Mouse (Mus musculus): ENCODE results near the gene Sort1. TPM values are rescaled to one million over a fixed set of nuclear protein-coding genes. Genes with fewer than 3 reads are reported as not detected.

Gene Sort1
- polyA plus RNA-seq, 1 experiment from 2014 or later = 20.2 TPM

DNA sequence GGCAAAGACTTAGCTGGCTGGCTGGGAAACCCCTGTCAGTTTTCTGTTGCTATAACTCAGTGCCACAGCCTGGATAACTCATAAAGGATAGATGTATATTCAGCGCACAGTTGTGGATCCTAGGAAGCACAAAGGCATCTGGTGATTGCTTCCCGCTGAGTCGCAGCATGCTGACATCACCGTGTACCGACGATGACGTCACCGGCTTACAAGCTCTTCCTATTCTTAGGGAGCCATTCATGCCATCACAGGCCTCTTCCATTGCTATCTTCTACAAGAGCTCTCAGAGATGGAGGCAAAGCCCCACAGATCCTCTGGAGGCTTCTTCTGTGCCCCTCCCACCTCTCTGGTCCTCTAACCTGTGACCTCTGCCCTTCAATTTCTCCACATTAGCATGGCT, 19.8 kb downstream of the Sort1 start:
- Histone ChIP-seq H3K4me2 (no peak overlapping the region), H3K9me3 (replicated peaks; ENCODE audit: control insufficient read depth, low read length) (no peaks in the 10 kb centered on the region), H3K9ac (ENCODE audit: low read depth, low read length) (no peak overlapping the region), H3K4me1 (ENCODE audit: control insufficient read depth, insufficient read depth, low read length) (peaks cover 22% of the 10 kb centered on the region), H3K36me3 (ENCODE audit: control insufficient read depth, insufficient read depth, low read length) (no peaks in the 10 kb centered on the region), H3K4me3 (ENCODE audit: low read depth, low read length) (no peak overlapping the region), H3K27ac (ENCODE audit: low read depth, low read length) (no peak overlapping the region), H3K27me3 (ENCODE audit: control insufficient read depth, insufficient read depth, low read length) (no peaks in the 10 kb centered on the region)
- ATAC-seq (replicated peaks; ENCODE audit: insufficient number of reproducible peaks, low FRiP score, low TSS enrichment) = no peak
- WGBS (ENCODE audit: insufficient replicate concordance) = 90% methylated on average over 8 of the region's 8 CpGs

DNA sequence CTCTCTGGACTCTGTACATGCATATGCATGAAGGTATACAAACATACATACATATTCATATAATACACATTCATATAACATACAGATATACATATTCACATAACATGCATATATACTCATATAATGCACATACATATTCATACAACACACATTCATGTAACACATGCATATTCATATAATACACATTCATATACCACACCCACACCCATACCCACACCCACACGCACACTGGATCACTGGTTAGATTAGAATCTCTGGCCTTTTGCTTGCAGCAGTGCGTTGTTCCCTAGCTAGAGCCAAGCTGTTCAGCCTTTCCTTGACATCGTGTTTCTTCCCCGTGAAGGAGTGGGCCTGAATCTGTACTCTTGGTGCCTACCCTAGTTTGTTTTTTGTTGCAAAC, 20.9 kb downstream of the Sort1 start:
- Histone ChIP-seq H3K4me2 (no peak overlapping the region), H3K9ac (ENCODE audit: low read depth, low read length) (no peak overlapping the region), H3K27ac (ENCODE audit: low read depth, low read length) (no peak overlapping the region), H3K9me3 (replicated peaks; ENCODE audit: control insufficient read depth, low read length) (no peaks in the 10 kb centered on the region), H3K27me3 (ENCODE audit: control insufficient read depth, insufficient read depth, low read length) (no peaks in the 10 kb centered on the region), H3K4me3 (ENCODE audit: low read depth, low read length) (no peak overlapping the region), H3K36me3 (ENCODE audit: control insufficient read depth, insufficient read depth, low read length) (no peaks in the 10 kb centered on the region), H3K4me1 (ENCODE audit: control insufficient read depth, insufficient read depth, low read length) (peaks cover 22% of the 10 kb centered on the region)
- WGBS (ENCODE audit: insufficient replicate concordance) = 88% methylated on average over 4 of the region's 4 CpGs
- ATAC-seq (replicated peaks; ENCODE audit: insufficient number of reproducible peaks, low FRiP score, low TSS enrichment) = no peak

DNA sequence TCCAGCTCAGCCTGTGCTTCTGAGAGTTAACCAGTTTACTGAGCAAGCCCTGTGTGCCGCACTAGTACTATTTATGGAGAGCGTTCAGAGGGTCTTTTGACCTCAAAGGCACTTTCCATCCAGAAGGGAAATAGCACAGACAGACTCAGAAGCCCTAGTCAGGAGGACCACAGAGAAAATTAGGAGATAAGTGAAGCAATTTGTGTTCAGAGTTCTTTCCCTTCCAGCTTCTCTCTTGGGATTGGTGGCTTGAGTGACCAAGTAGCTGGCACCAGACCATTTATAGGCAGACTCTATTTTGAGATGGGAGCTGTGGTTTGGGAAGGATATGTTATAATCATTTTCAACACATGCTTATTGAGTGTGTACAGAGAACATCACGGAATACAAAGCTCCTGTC, 22.5 kb downstream of the Sort1 start:
- peak overlapping the region; percentile 28 for H3K4me2 ChIP-seq
- 43% methylated on average over 3 of the region's 3 CpGs for WGBS (ENCODE audit: insufficient replicate concordance)
- no peak for ATAC-seq (replicated peaks; ENCODE audit: insufficient number of reproducible peaks, low FRiP score, low TSS enrichment)

DNA sequence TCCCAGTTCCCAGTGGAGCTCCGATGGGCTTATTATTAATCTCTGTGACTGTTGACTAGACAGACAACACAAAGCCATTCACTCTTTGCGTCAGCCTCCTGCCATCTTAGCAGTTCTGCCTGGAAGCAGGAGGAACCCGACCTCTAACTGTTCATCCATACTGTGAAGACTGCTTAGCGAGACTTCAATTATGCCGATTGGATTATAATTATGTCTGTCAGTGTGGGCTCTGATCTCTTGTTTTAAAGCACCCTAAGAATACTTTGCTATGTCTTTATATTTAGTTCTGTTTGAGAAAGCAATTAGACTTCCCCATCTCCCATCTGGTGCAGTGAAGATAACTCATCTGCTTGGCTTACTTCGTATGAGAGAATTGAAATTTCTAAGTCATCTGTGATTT, 23.6 kb downstream of the Sort1 start:
- no peak for ATAC-seq (replicated peaks; ENCODE audit: insufficient number of reproducible peaks, low FRiP score, low TSS enrichment)
- no peak overlapping the region for H3K27ac ChIP-seq (ENCODE audit: low read depth, low read length)
- no peak overlapping the region for H3K9ac ChIP-seq (ENCODE audit: low read depth, low read length)
- 0 out of 2 replicates have a peak, but pooled peaks cover 2% of the 10 kb centered on the region for H3K36me3 ChIP-seq (ENCODE audit: control insufficient read depth, insufficient read depth, low read length)
- H3K27me3 ChIP-seq (ENCODE audit: control insufficient read depth, insufficient read depth, low read length) = no peaks in the 10 kb centered on the region
- H3K4me1 ChIP-seq (ENCODE audit: control insufficient read depth, insufficient read depth, low read length) = peaks cover 22% of the 10 kb centered on the region
- H3K4me2 ChIP-seq = no peak overlapping the region
- WGBS (ENCODE audit: insufficient replicate concordance) = 87% methylated on average over 6 of the region's 6 CpGs
- H3K4me3 ChIP-seq (ENCODE audit: low read depth, low read length) = no peak overlapping the region
- H3K9me3 ChIP-seq (replicated peaks; ENCODE audit: control insufficient read depth, low read length) = no peaks in the 10 kb centered on the region

More for the DNA sequence above, 22.5 kb downstream of the Sort1 start:
- no peaks in the 10 kb centered on the region for H3K9me3 ChIP-seq (replicated peaks; ENCODE audit: control insufficient read depth, low read length)
- peak overlapping the region; percentile 74 for H3K27ac ChIP-seq (ENCODE audit: low read depth, low read length)
- peaks cover 22% of the 10 kb centered on the region for H3K4me1 ChIP-seq (ENCODE audit: control insufficient read depth, insufficient read depth, low read length)
- H3K27me3 ChIP-seq (ENCODE audit: control insufficient read depth, insufficient read depth, low read length) = no peaks in the 10 kb centered on the region
- H3K9ac ChIP-seq (ENCODE audit: low read depth, low read length) = peak overlapping the region; percentile 1; the same call in 1 of the 2 replicates
- H3K36me3 ChIP-seq (ENCODE audit: control insufficient read depth, insufficient read depth, low read length) = no peaks in the 10 kb centered on the region
- H3K4me3 ChIP-seq (ENCODE audit: low read depth, low read length) = no peak overlapping the region

DNA sequence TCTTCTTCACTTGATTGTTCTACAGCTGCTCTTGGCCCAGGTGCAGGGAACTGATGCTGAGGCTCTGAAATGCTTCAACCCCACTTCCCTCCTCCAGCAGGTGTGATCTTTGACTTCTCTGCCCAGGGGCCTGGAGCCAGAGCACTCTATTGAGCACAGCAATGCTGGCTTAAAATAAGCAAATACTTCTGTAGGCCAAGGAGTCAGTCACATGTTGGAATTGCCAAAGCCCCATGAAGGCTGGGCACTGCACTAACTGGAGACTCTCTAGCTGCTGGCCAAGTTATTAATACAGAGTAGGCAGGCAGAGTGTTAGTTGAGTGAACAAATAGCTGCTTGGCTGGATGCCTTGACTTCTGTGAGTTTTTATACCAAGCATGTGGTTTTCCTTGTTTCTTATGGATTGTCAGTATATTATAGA, 27.0 kb downstream of the Sort1 start:
- Histone ChIP-seq H3K27me3 (ENCODE audit: control insufficient read depth, insufficient read depth, low read length) (no peaks in the 10 kb centered on the region), H3K4me1 (ENCODE audit: control insufficient read depth, insufficient read depth, low read length) (peaks cover 13% of the 10 kb centered on the region), H3K36me3 (ENCODE audit: control insufficient read depth, insufficient read depth, low read length) (0 out of 2 replicates have a peak, but pooled peaks cover 2% of the 10 kb centered on the region), H3K4me3 (ENCODE audit: low read depth, low read length) (no peak overlapping the region), H3K27ac (ENCODE audit: low read depth, low read length) (no peak overlapping the region), H3K4me2 (no peak overlapping the region), H3K9me3 (replicated peaks; ENCODE audit: control insufficient read depth, low read length) (no peaks in the 10 kb centered on the region), H3K9ac (ENCODE audit: low read depth, low read length) (no peak overlapping the region)
- no peak for ATAC-seq (replicated peaks; ENCODE audit: insufficient number of reproducible peaks, low FRiP score, low TSS enrichment)

DNA sequence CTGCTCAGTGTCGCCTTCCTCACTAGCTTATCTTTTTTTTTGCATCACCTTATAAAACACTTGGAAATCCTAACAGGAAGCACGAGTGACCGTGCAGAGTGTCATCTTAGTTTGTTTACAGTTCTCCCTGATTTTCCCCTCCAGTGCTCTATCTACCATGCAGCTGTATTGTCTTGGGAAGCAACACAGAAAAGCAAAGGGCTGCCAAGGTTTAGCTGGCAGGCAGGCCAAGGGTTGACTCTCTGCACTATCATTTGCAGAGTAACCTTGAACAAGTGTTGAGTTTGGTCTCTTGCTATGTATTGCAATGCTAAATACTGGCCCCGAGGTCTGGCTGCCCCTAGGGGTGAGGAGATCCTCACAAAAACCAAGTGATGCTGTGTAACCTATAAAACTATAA, 27.8 kb downstream of the Sort1 start:
- Histone ChIP-seq H3K27ac (ENCODE audit: low read depth, low read length) (no peak overlapping the region), H3K9me3 (replicated peaks; ENCODE audit: control insufficient read depth, low read length) (no peaks in the 10 kb centered on the region), H3K4me2 (no peak overlapping the region), H3K36me3 (ENCODE audit: control insufficient read depth, insufficient read depth, low read length) (0 out of 2 replicates have a peak, but pooled peaks cover 2% of the 10 kb centered on the region), H3K4me3 (ENCODE audit: low read depth, low read length) (no peak overlapping the region), H3K4me1 (ENCODE audit: control insufficient read depth, insufficient read depth, low read length) (peaks cover 6% of the 10 kb centered on the region; the same call in 1 of the 2 replicates), H3K27me3 (ENCODE audit: control insufficient read depth, insufficient read depth, low read length) (no peaks in the 10 kb centered on the region), H3K9ac (ENCODE audit: low read depth, low read length) (no peak overlapping the region)
- ATAC-seq (replicated peaks; ENCODE audit: insufficient number of reproducible peaks, low FRiP score, low TSS enrichment) = no peak
- WGBS (ENCODE audit: insufficient replicate concordance) = 67% methylated on average over 4 of the region's 4 CpGs

DNA sequence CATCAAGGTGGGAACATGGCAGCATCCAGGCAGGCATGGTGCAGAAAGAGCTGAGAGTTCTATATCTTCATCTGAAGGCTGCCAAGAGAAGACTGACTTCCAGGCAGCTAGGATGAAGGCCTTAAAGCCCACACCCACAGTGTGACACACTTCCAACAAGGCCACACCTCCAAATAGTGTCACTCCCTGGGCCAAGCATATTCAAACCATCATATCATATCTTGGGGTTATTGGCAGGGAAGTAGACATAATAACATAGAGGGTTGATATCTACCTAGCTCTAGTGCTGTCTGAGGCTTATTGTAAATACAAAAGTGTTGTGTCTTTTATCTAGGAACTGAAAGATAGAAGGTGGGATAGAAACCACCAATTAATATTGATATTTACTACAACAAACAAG, 28.5 kb downstream of the Sort1 start:
- Histone ChIP-seq H3K27me3 (ENCODE audit: control insufficient read depth, insufficient read depth, low read length) (no peaks in the 10 kb centered on the region), H3K27ac (ENCODE audit: low read depth, low read length) (no peak overlapping the region), H3K4me1 (ENCODE audit: control insufficient read depth, insufficient read depth, low read length) (peaks cover 6% of the 10 kb centered on the region; the same call in 1 of the 2 replicates), H3K9ac (ENCODE audit: low read depth, low read length) (no peak overlapping the region), H3K9me3 (replicated peaks; ENCODE audit: control insufficient read depth, low read length) (no peaks in the 10 kb centered on the region), H3K36me3 (ENCODE audit: control insufficient read depth, insufficient read depth, low read length) (0 out of 2 replicates have a peak, but pooled peaks cover 2% of the 10 kb centered on the region), H3K4me2 (no peak overlapping the region), H3K4me3 (ENCODE audit: low read depth, low read length) (no peak overlapping the region)
- ATAC-seq (replicated peaks; ENCODE audit: insufficient number of reproducible peaks, low FRiP score, low TSS enrichment) = no peak

DNA sequence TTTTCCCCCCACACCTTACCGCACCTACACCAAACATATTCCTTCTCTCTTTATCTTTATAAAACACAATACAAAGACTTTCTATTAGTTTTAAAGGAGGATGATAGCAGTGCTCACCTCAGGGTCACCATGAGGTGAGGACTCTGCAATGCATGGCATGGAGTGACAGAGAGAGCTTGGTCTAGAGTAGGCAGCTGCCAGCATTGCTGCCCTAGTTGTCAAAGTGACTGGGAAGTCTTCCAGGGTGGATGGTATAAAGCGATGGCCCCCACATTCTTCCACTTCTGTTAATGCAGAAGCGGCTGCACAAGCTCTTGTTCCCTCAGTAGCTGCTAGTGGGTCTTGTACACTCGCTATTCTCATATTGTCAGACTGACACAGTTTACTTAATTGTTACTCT, 29.3 kb downstream of the Sort1 start:
- Histone ChIP-seq H3K27me3 (ENCODE audit: control insufficient read depth, insufficient read depth, low read length) (no peaks in the 10 kb centered on the region), H3K36me3 (ENCODE audit: control insufficient read depth, insufficient read depth, low read length) (0 out of 2 replicates have a peak, but pooled peaks cover 2% of the 10 kb centered on the region), H3K27ac (ENCODE audit: low read depth, low read length) (no peak overlapping the region), H3K9ac (ENCODE audit: low read depth, low read length) (no peak overlapping the region), H3K4me3 (ENCODE audit: low read depth, low read length) (no peak overlapping the region), H3K4me1 (ENCODE audit: control insufficient read depth, insufficient read depth, low read length) (peaks cover under 1% of the 10 kb centered on the region; the same call in 1 of the 2 replicates), H3K9me3 (replicated peaks; ENCODE audit: control insufficient read depth, low read length) (no peaks in the 10 kb centered on the region), H3K4me2 (no peak overlapping the region)
- 82% methylated on average over 4 of the region's 4 CpGs for WGBS (ENCODE audit: insufficient replicate concordance)
- ATAC-seq (replicated peaks; ENCODE audit: insufficient number of reproducible peaks, low FRiP score, low TSS enrichment) = no peak

DNA sequence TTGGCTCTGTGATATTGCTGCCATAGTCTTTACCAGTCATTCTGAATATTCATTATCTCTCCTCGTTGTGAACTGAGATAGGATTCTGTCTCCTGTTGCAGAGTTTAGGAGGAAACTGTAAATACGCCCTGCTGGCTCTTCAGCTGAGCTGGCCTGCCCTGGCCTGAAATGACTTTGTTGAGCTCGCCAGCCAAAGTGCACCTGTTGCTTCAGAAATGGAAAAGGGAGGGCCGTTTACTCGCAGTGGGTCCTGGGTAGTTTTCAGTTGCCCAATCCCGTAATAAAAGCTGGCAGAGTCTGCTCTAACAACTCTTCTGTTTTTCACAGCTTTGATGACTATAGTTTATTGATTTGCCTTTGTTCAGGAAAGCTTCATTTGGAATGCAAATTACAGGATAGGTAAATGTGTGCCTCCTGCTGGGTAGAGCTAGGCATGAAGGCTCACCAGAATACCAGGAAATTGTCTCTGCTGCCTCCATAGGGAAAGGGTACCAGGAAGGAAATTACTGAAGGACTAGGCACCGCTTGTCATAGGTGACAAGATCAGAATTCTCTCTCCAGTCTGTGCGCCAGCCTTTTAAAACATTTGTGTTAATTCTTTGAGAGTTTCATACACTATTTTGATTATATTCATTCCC, 30.3 kb downstream of the Sort1 start:
- no peaks in the 10 kb centered on the region for H3K27me3 ChIP-seq (ENCODE audit: control insufficient read depth, insufficient read depth, low read length)
- 0 out of 2 replicates have a peak, but pooled peaks cover 2% of the 10 kb centered on the region for H3K36me3 ChIP-seq (ENCODE audit: control insufficient read depth, insufficient read depth, low read length)
- ATAC-seq (replicated peaks; ENCODE audit: insufficient number of reproducible peaks, low FRiP score, low TSS enrichment) = no peak
- H3K4me2 ChIP-seq = no peak overlapping the region
- no peak overlapping the region for H3K4me3 ChIP-seq (ENCODE audit: low read depth, low read length)
- no peaks in the 10 kb centered on the region for H3K9me3 ChIP-seq (replicated peaks; ENCODE audit: control insufficient read depth, low read length)
- no peak overlapping the region for H3K9ac ChIP-seq (ENCODE audit: low read depth, low read length)
- 72% methylated on average over 8 of the region's 8 CpGs for WGBS (ENCODE audit: insufficient replicate concordance)
- H3K4me1 ChIP-seq (ENCODE audit: control insufficient read depth, insufficient read depth, low read length) = peaks cover 3% of the 10 kb centered on the region; the same call in 1 of the 2 replicates
- H3K27ac ChIP-seq (ENCODE audit: low read depth, low read length) = no peak overlapping the region

Measured in heart, embryonic 11.5 days (tissue).